Mouse (Mus musculus) CH12.LX (cell line): ENCODE data around the gene Angptl8.

Source experiments
- CHD1 ChIP-seq: IDR thresholded peaks from 2 replicates; pipeline ENCODE4 v1.6.1; 2012; ENCODE audit warnings: low read depth, low read length, improper control_type of control experiment, inconsistent platforms
- MAFK ChIP-seq: IDR thresholded peaks from 2 replicates; pipeline ENCODE4 v1.6.1; 2011; ENCODE audit warnings: low read length, improper control_type of control experiment; ENCODE audit not compliant: insufficient replicate concordance
- MAX ChIP-seq: IDR thresholded peaks from 2 replicates; pipeline ENCODE4 v1.6.1; 2011; ENCODE audit warnings: low read length, improper control_type of control experiment
- MAZ ChIP-seq: IDR thresholded peaks from 2 replicates; pipeline ENCODE4 v1.6.1; 2012; ENCODE audit warnings: low read depth, mild to moderate bottlenecking, inconsistent platforms, low read length, improper control_type of control experiment, moderate library complexity
- TBP ChIP-seq: conservative IDR thresholded peaks from 2 replicates; pipeline ENCODE4 v1.6.1; 2011; ENCODE audit warnings: low read depth, low read length, improper control_type of control experiment

GRCm38 (mm10) chr9:21851084-21851483, 15.8 kb downstream of the Angptl8 start:
- TF ChIP-seq CHD1 (no peak), MAZ (no peak), TBP (no peak), MAX (no peak), MAFK (no peak)
